In genomic region chr12:17299902-17300301, GRCm38 (mm10) we compare ENCODE assay signal across 30 mouse cellular contexts. TPM values are rescaled to one million over a fixed set of nuclear protein-coding genes. Genes with fewer than 3 reads are reported as not detected.
"Had no signal": no experiment of that assay in that cellular context is flagged by ENCODE, and none has a peak within 500 bp of the region (broad histone marks: within the 10 kb centered on the region; RNA-seq: fewer than 3 reads in every experiment).

No protein-coding gene starts in this region.

- H3K9ac ChIP-seq: heart, embryonic 13.5 days; heart, embryonic 15.5 days; hindbrain, embryonic 13.5 days; hindbrain, embryonic 15.5 days; kidney, embryonic 15.5 days; limb, embryonic 13.5 days; limb, embryonic 15.5 days; liver, embryonic 13.5 days; liver, embryonic 15.5 days; liver, postnatal 0 days had no signal

- H3K27ac ChIP-seq: heart, adult 2 months; heart, embryonic 13.5 days; heart, embryonic 15.5 days; hindbrain, embryonic 13.5 days; hindbrain, embryonic 15.5 days; hindbrain, postnatal 0 days; kidney, embryonic 15.5 days; kidney, postnatal 0 days; limb, embryonic 13.5 days; limb, embryonic 15.5 days; liver, embryonic 13.5 days; liver, embryonic 15.5 days had no signal

- H3K4me2 ChIP-seq: heart, embryonic 11.5 days; heart, embryonic 13.5 days; heart, embryonic 15.5 days; hindbrain, embryonic 13.5 days; hindbrain, embryonic 15.5 days; kidney, embryonic 15.5 days; limb, embryonic 13.5 days; limb, embryonic 15.5 days; liver, embryonic 13.5 days; liver, embryonic 15.5 days had no signal

- H3K27me3 ChIP-seq: heart, embryonic 15.5 days; hindbrain, embryonic 13.5 days; hindbrain, embryonic 15.5 days; kidney, embryonic 15.5 days; limb, embryonic 13.5 days; limb, embryonic 15.5 days; liver, embryonic 13.5 days; liver, embryonic 15.5 days had no signal

- H3K4me3 ChIP-seq: heart, adult 2 months; heart, embryonic 13.5 days; heart, embryonic 15.5 days; hindbrain, embryonic 13.5 days; hindbrain, embryonic 15.5 days; kidney, embryonic 15.5 days; limb, embryonic 13.5 days; limb, embryonic 15.5 days; liver, embryonic 13.5 days; liver, embryonic 15.5 days had no signal

- DNase-seq: gastrocnemius, postnatal 10 days; gastrocnemius, postnatal 25 days; heart, adult 11 months; heart, adult 2 months; heart, postnatal 14 days; heart, postnatal 36 days; kidney, adult 11 months; kidney, adult 2 months; kidney, adult 9 months; kidney, postnatal 14 days; kidney, postnatal 36 days; layer of hippocampus, adult 9-11 months; layer of hippocampus, postnatal 36 days; left cerebral cortex, postnatal 4 days; liver, embryonic 13.5 days; liver, postnatal 0 days had no signal

- H3K36me3 ChIP-seq: heart, embryonic 13.5 days; heart, embryonic 15.5 days; hindbrain, embryonic 13.5 days; hindbrain, embryonic 15.5 days; kidney, embryonic 15.5 days; limb, embryonic 13.5 days; limb, embryonic 15.5 days; liver, embryonic 13.5 days; liver, embryonic 15.5 days had no signal

- H3K9me3 ChIP-seq: heart, embryonic 13.5 days; heart, embryonic 15.5 days; hindbrain, embryonic 13.5 days; hindbrain, embryonic 15.5 days; kidney, embryonic 15.5 days; limb, embryonic 13.5 days; limb, embryonic 15.5 days; liver, embryonic 13.5 days; liver, embryonic 15.5 days had no signal

- ATAC-seq: hindbrain, postnatal 0 days; intestine, embryonic 16.5 days; liver, postnatal 0 days had no signal

- H3K4me1 ChIP-seq: heart, embryonic 13.5 days; heart, embryonic 15.5 days; hindbrain, embryonic 13.5 days; hindbrain, embryonic 15.5 days; limb, embryonic 13.5 days; limb, embryonic 15.5 days; liver, embryonic 13.5 days; liver, embryonic 15.5 days had no signal

RNA-seq across cellular contexts. Expression of gene Atp6v1c2, which starts 29.3 kb away (rescaled TPM):
- total RNA-seq: gastrocnemius, postnatal 10 days; heart, adult 2 months; heart, postnatal 36 days; hematopoietic stem cell, adult 5-6 weeks; liver, adult 2 months had no signal
- polyA plus RNA-seq: liver, adult 2 months; liver, embryonic 13.5 days; liver, embryonic 15.5 days had no signal
